Mouse (Mus musculus) MEL (cell line): Measurements from ENCODE around the gene Chrna1. TPM values are rescaled to one million over a fixed set of nuclear protein-coding genes. Genes with fewer than 3 reads are reported as not detected.

ENCODE experiments used
- DNase-seq: peaks from one replicate; pipeline ENCODE4 v3.0.0; 2011; ENCODE audit warnings: low read depth, low spot score
- H3K27ac ChIP-seq: 2 replicates; pipeline ENCODE4 v1.5.1; 2012; ENCODE audit warnings: low read depth, mild to moderate bottlenecking, control low read depth, low read length, moderate library complexity; ENCODE audit not compliant: control insufficient read depth
- H3K27me3 ChIP-seq, 2 experiments: fragments of 150-350 bp in 1 of 2; sonication (generic) in 1 of 2; 2 replicates each; pipeline ENCODE4 v1.6.1; 2012; ENCODE audit warnings: low read length in 2 of 2, mild to moderate bottlenecking in 2 of 2, improper control_type of control experiment in 1 of 2, moderate library complexity in 1 of 2; ENCODE audit not compliant: insufficient read depth in 2 of 2, control insufficient read depth in 1 of 2
- H3K36me3 ChIP-seq, 2 experiments: 2 replicates each; pipeline ENCODE4 v1.6.1; 2012 to 2014; ENCODE audit warnings: low read length in 2 of 2, improper control_type of control experiment in 1 of 2, inconsistent platforms in 1 of 2, mild to moderate bottlenecking in 1 of 2; ENCODE audit not compliant: insufficient read depth in 2 of 2, control insufficient read depth in 1 of 2
- H3K4me1 ChIP-seq, 2 experiments: fragments of 150-350 bp in 1 of 2; sonication (generic) in 1 of 2; 2 replicates each; pipeline ENCODE4 v1.6.1; 2012; ENCODE audit warnings: low read length in 2 of 2, improper control_type of control experiment in 1 of 2, mild to moderate bottlenecking in 1 of 2; ENCODE audit not compliant: insufficient read depth in 2 of 2, control insufficient read depth in 1 of 2
- H3K4me3 ChIP-seq, 2 experiments: fragments of 150-350 bp in 1 of 2; sonication (generic) in 1 of 2; 2 replicates each; pipeline ENCODE4 v1.5.1; 2012; ENCODE audit warnings: low read depth in 2 of 2, low read length in 2 of 2, mild to moderate bottlenecking in 2 of 2, moderate library complexity in 2 of 2, control low read depth in 1 of 2, improper control_type of control experiment in 1 of 2; ENCODE audit not compliant: control insufficient read depth in 1 of 2, insufficient read depth in 1 of 2
- H3K79me2 ChIP-seq: 2 replicates; pipeline ENCODE4 v1.6.1; 2012; ENCODE audit warnings: mild to moderate bottlenecking, low read length, moderate library complexity; ENCODE audit not compliant: control insufficient read depth, poor library complexity, insufficient read depth
- H3K9ac ChIP-seq: 2 replicates; pipeline ENCODE4 v1.6.1; 2012; ENCODE audit warnings: low read depth, mild to moderate bottlenecking, control low read depth, low read length, moderate library complexity; ENCODE audit not compliant: control insufficient read depth, poor library complexity, severe bottlenecking
- H3K9me3 ChIP-seq: fragments of 150-350 bp; sonication (generic); replicated peaks from 2 replicates; pipeline ENCODE4 v1.6.1; 2012; ENCODE audit warnings: mild to moderate bottlenecking, low read length, improper control_type of control experiment, moderate library complexity; ENCODE audit not compliant: insufficient read depth
- BHLHE40 ChIP-seq: IDR thresholded peaks from 2 replicates; pipeline ENCODE4 v1.6.1; 2012; ENCODE audit warnings: low read depth, mild to moderate bottlenecking, inconsistent platforms, low read length, improper control_type of control experiment, borderline replicate concordance
- CHD2 ChIP-seq: IDR thresholded peaks from 2 replicates; pipeline ENCODE4 v1.6.1; 2011; ENCODE audit warnings: low read length, improper control_type of control experiment
- ELF1 ChIP-seq: IDR thresholded peaks from 2 replicates; pipeline ENCODE4 v1.6.1; 2014; ENCODE audit warnings: low read depth, mild to moderate bottlenecking, inconsistent platforms, low read length, improper control_type of control experiment, moderate library complexity
- EP300 ChIP-seq, 2 experiments: IDR thresholded peaks; 2 replicates each; pipeline ENCODE4 v1.6.1; 2011; ENCODE audit warnings: improper control_type of control experiment in 2 of 2, low read length in 2 of 2, low read depth in 1 of 2, mild to moderate bottlenecking in 1 of 2
- ETS1 ChIP-seq: IDR thresholded peaks from 2 replicates; pipeline ENCODE4 v1.6.1; 2012; ENCODE audit warnings: low read depth, mild to moderate bottlenecking, inconsistent platforms, low read length, improper control_type of control experiment, moderate library complexity
- GABPA ChIP-seq: IDR thresholded peaks from 2 replicates; pipeline ENCODE4 v1.6.1; 2012; ENCODE audit warnings: low read depth, mild to moderate bottlenecking, inconsistent platforms, low read length, improper control_type of control experiment, moderate library complexity
- GATA1 ChIP-seq: IDR thresholded peaks from 2 replicates; pipeline ENCODE4 v1.6.1; 2011; ENCODE audit warnings: low read depth, low read length, improper control_type of control experiment
- JUND ChIP-seq: IDR thresholded peaks from 2 replicates; pipeline ENCODE4 v1.6.1; 2011; ENCODE audit warnings: low read depth, mild to moderate bottlenecking, improper control_type of control experiment, low read length
- KAT2A ChIP-seq: conservative IDR thresholded peaks from 2 replicates; pipeline ENCODE4 v1.6.1; 2012; ENCODE audit warnings: low read depth, low read length, improper control_type of control experiment, inconsistent platforms
- MAFK ChIP-seq: IDR thresholded peaks from 2 replicates; pipeline ENCODE4 v1.6.1; 2011; ENCODE audit warnings: low read depth, mild to moderate bottlenecking, low read length, improper control_type of control experiment, borderline replicate concordance
- MAX ChIP-seq: IDR thresholded peaks from 2 replicates; pipeline ENCODE4 v1.6.1; 2011; ENCODE audit warnings: low read length, improper control_type of control experiment
- MAZ ChIP-seq: IDR thresholded peaks from 2 replicates; pipeline ENCODE4 v1.6.1; 2012; ENCODE audit warnings: low read depth, mild to moderate bottlenecking, inconsistent platforms, low read length, improper control_type of control experiment
- MEF2A ChIP-seq: IDR thresholded peaks from 2 replicates; pipeline ENCODE4 v1.6.1; 2014; ENCODE audit warnings: low read depth, mild to moderate bottlenecking, inconsistent platforms, low read length, improper control_type of control experiment; ENCODE audit not compliant: poor library complexity, insufficient replicate concordance, severe bottlenecking; ENCODE audit errors: extremely low read depth
- NELFE ChIP-seq: IDR thresholded peaks from 2 replicates; pipeline ENCODE4 v1.6.1; 2011; ENCODE audit warnings: low read depth, low read length, improper control_type of control experiment
- NRF1 ChIP-seq: IDR thresholded peaks from 2 replicates; pipeline ENCODE4 v1.6.1; 2014; ENCODE audit warnings: low read depth, mild to moderate bottlenecking, inconsistent platforms, low read length, improper control_type of control experiment, moderate library complexity; ENCODE audit not compliant: poor library complexity, insufficient read depth, severe bottlenecking
- POLR2A ChIP-seq, 2 experiments: IDR thresholded peaks; 2 replicates each; pipeline ENCODE4 v1.6.1; 2011 to 2012; ENCODE audit warnings: low read length in 2 of 2, mild to moderate bottlenecking in 2 of 2, control low read depth in 1 of 2, improper control_type of control experiment in 1 of 2, low read depth in 1 of 2, moderate library complexity in 1 of 2; ENCODE audit not compliant: control insufficient read depth in 1 of 2, insufficient read depth in 1 of 2, poor library complexity in 1 of 2
- POLR2AphosphoS2 ChIP-seq: IDR thresholded peaks from 2 replicates; pipeline ENCODE4 v1.6.1; 2011; ENCODE audit warnings: low read length, improper control_type of control experiment
- POLR2AphosphoS5 ChIP-seq: IDR thresholded peaks from 2 replicates; pipeline ENCODE4 v1.6.1; 2012; ENCODE audit warnings: low read depth, borderline replicate concordance, mild to moderate bottlenecking, inconsistent platforms, low read length, moderate library complexity, mixed read lengths
- RCOR1 ChIP-seq: IDR thresholded peaks from 2 replicates; pipeline ENCODE4 v1.6.1; 2012; ENCODE audit warnings: low read depth, mild to moderate bottlenecking, inconsistent platforms, low read length, improper control_type of control experiment
- SIN3A ChIP-seq: IDR thresholded peaks from 2 replicates; pipeline ENCODE4 v1.6.1; 2012; ENCODE audit warnings: low read length, improper control_type of control experiment, inconsistent platforms
- TBP ChIP-seq: IDR thresholded peaks from 2 replicates; pipeline ENCODE4 v1.8.0; 2011; ENCODE audit warnings: low read depth, low read length, improper control_type of control experiment
- TCF12 ChIP-seq: IDR thresholded peaks from 2 replicates; pipeline ENCODE4 v1.6.1; 2014; ENCODE audit warnings: low read depth, mild to moderate bottlenecking, inconsistent platforms, low read length, improper control_type of control experiment, moderate library complexity
- ZC3H11A ChIP-seq: IDR thresholded peaks from 2 replicates; pipeline ENCODE4 v1.6.1; 2012; ENCODE audit warnings: low read depth, mild to moderate bottlenecking, inconsistent platforms, low read length, improper control_type of control experiment
- ZKSCAN1 ChIP-seq: IDR thresholded peaks from 2 replicates; pipeline ENCODE4 v1.6.1; 2012; ENCODE audit warnings: low read depth, mild to moderate bottlenecking, inconsistent platforms, low read length, improper control_type of control experiment, moderate library complexity
- polyA plus RNA-seq, 2 experiments: library from polyadenylated mRNA; stranded (reverse) in 1 of 2; unstranded in 1 of 2; fragments of >175 nt in 1 of 2; fragments of >200 nt in 1 of 2; gene quantifications; 2 replicates each; pipeline versions ENCODE4 v1.2.1 to v1.2.4; 2012; ENCODE audit warnings: low replicate concordance in 2 of 2, low read depth in 1 of 2; ENCODE audit not compliant: insufficient read length in 2 of 2, insufficient read depth in 1 of 2, missing spikeins in 1 of 2
- total RNA-seq: library from RNA; depleted of rRNA; stranded (reverse); fragments of 300-350 nt; gene quantifications from 2 replicates; pipeline ENCODE4 v1.2.3, GENCODE M21; 2012

Gene Chrna1
- total and polyA plus RNA-seq, 3 experiments: 0.12 TPM; not detected in 2

DNA sequence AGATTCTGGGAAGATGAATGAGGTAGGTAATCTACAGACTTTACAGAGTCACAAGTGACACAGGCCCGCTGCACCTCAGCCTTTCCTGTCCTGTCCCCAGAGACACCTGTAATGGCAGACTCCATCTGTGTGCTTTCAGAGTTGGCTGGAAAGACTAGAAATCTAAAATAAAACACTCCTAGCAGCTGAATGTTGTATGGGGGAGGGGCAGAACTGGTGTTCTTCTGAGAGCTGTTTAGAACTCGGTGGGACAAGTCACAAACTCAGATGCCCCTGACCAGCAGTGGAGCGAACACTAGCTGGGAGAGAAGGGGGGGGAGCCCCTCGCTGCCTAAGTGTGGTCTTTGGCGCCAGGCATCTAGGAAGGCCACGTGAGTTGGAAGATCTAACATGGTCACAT is 8.2 kb downstream of the Chrna1 start:
- Histone ChIP-seq H3K27ac (no peak overlapping the region), H3K4me3 (no peak overlapping the region), H3K79me2 (no peaks in the 10 kb centered on the region), H3K36me3 (no peaks in the 10 kb centered on the region), H3K9ac (no peak overlapping the region), H3K9me3 (no peaks in the 10 kb centered on the region), H3K4me1 (no peaks in the 10 kb centered on the region), H3K27me3 (peaks cover 5 to 7% of the 10 kb centered on the region in 2 experiments)
- TF ChIP-seq NELFE: no peak
- 0 out of 2 replicates have a peak, but pooled peaks have one; percentile 20 for TF ChIP-seq SIN3A
- TF ChIP-seq KAT2A: no peak
- TF ChIP-seq RCOR1: no peak
- TF ChIP-seq POLR2AphosphoS2: no peak
- TF ChIP-seq TBP: no peak
- TF ChIP-seq POLR2A (IDR thresholded peaks at IDR 0.05; ENCODE audit: control insufficient read depth in 1 of 2, insufficient read depth in 1 of 2, low read depth in 1 of 2, low read length in 2 of 2, poor library complexity in 1 of 2): no peak
- TF ChIP-seq ZKSCAN1: no peak
- no peak for TF ChIP-seq GATA1
- DNase-seq: no peak

GRCm38 (mm10) chr2:73571304-73571703 is 8.8 kb downstream of the Chrna1 start:
- Histone ChIP-seq H3K79me2 (no peaks in the 10 kb centered on the region), H3K9ac (no peak overlapping the region), H3K9me3 (no peaks in the 10 kb centered on the region), H3K36me3 (no peaks in the 10 kb centered on the region), H3K27ac (no peak overlapping the region), H3K4me1 (no peaks in the 10 kb centered on the region), H3K4me3 (no peak overlapping the region), H3K27me3 (peaks cover 4 to 5% of the 10 kb centered on the region in 2 experiments; a peak in 3 of 4 replicates)
- TF ChIP-seq KAT2A (no peak), NRF1 (no peak), GATA1 (no peak), RCOR1 (no peak), ZKSCAN1 (no peak), GABPA (no peak)
- DNase-seq: no peak

DNA sequence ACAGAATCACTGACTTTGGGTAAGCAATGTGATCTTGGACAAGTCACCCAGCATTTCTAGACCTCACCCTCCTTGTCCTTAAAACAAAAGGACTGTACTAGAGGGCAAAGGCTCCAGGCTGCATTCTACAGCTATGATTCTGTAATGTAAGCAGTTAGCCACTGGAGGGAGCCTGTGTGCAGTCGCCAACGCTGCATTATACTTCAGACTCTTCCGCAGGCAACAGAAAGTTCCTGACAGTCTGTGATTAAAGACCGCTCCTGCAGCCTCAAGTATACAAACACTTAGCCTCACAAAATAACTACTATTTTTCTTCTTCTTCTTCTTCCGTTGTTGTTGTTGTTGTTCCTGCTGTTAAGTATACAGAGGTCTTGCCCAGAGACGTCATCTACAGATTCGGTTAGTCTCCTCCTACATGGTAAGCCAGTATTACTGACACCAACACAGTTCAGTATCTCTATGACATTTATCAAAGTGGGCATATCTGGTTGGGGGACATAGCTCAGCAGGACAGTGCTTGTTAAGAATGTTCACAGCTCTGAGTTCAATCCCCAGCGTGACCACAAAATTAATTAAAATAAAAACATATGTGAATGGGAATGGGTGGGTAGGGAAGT is 13.0 kb downstream of the Chrna1 start:
- peaks cover 0 to 5% of the 10 kb centered on the region in 2 experiments; a peak in 3 of 4 replicates for H3K27me3 ChIP-seq
- DNase-seq: peak; percentile 83
- no peak overlapping the region for H3K27ac ChIP-seq
- H3K4me3 ChIP-seq: peak overlapping the region; percentile 48 to 53
- H3K36me3 ChIP-seq: no peaks in the 10 kb centered on the region; a peak in 1 of 4 replicates
- H3K4me1 ChIP-seq: peaks cover 0 to 2% of the 10 kb centered on the region in 2 experiments; a peak in 2 of 4 replicates
- peak overlapping the region; percentile 41; the same call in 1 of the 2 replicates for H3K9ac ChIP-seq
- H3K79me2 ChIP-seq: no peaks in the 10 kb centered on the region
- no peaks in the 10 kb centered on the region for H3K9me3 ChIP-seq
- peak; percentile 59; the same call in 1 of the 2 replicates for TF ChIP-seq ZC3H11A
- TF ChIP-seq KAT2A: no peak
- TF ChIP-seq POLR2A (IDR thresholded peaks at IDR 0.05; ENCODE audit: control insufficient read depth in 1 of 2, insufficient read depth in 1 of 2, low read depth in 1 of 2, low read length in 2 of 2, poor library complexity in 1 of 2): no peak
- no peak for TF ChIP-seq POLR2AphosphoS5
- TF ChIP-seq MAFK: no peak
- no peak for TF ChIP-seq ELF1
- TF ChIP-seq CHD2: no peak
- no peak for TF ChIP-seq MEF2A
- no peak for TF ChIP-seq POLR2AphosphoS2
- no peak for TF ChIP-seq ETS1
- TF ChIP-seq GABPA: no peak
- no peak for TF ChIP-seq NELFE
- TF ChIP-seq JUND: no peak
- no peak for TF ChIP-seq RCOR1
- no peak for TF ChIP-seq MAZ
- no peak for TF ChIP-seq MAX
- TF ChIP-seq TCF12: no peak
- TF ChIP-seq EP300 (IDR thresholded peaks at IDR 0.05; ENCODE audit: low read depth in 1 of 2, low read length in 2 of 2): no peak
- no peak for TF ChIP-seq BHLHE40
